Mouse (Mus musculus) adrenal gland, adult 18-20 months (tissue): ENCODE data around the gene Fntb. TPM values are rescaled to one million over a fixed set of nuclear protein-coding genes. Genes with fewer than 3 reads are reported as not detected.

ENCODE experiments used
- DNase-seq, 2 experiments: peaks; one replicate each; pipeline ENCODE4 v3.0.0; 2021 to 2022; ENCODE audit warnings: low spot score in 2 of 2
- total RNA-seq, 2 experiments: library from RNA; stranded (reverse); gene quantifications; 1 replicate in 1 of 2; 2 replicates in 1 of 2; pipeline ENCODE4 v1.2.3; 2021

The Fntb gene
- total RNA-seq, 2 experiments from 2014 or later: 12.8 to 14.9 TPM

GRCm38 (mm10) chr12:76950330-76950729 is 184.9 kb downstream of the Fntb start:
- no peak for DNase-seq

- DNase-seq: no peak
Measured at GRCm38 (mm10) chr12:76953750-76954363, 188.5 kb downstream of the Fntb start.

DNA sequence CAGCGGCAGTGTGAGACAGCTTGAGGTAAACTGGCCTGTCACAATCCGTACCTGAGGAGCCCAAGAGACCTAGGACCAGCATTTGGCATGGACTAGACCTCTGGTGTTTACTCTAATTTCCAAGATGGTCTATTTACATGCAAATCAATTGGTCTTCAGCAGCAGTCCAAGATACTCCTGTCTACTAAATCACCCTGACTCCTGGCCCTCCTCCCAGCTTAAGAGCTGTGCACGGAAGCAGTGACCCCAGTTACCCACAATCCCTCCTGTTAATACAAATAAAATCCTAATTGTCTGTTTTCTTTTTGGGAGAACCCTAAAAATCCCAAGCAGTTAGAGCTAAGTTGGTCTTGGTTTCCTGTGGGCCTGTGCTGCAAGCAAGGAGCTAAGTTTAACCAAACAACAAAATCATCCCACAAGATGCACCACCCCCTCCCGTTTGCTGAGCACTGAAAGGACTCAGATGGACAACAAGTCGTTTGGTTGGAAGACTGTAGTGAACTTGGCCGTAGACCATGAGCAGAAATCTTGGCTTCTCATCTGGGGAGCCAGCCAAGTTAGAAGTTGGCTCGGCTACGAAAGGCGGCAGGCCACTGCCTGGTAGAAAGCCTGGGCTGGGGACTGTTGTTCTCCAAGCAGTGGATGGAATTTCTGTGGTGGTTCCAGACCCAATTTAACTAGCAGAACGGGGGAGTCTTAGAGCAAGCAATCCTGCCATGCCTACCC is 189.5 kb downstream of the Fntb start:
- DNase-seq: peak; percentile 24 to 43

GRCm38 (mm10) chr12:76957688-76958087 is 192.3 kb downstream of the Fntb start:
- no peak for DNase-seq

- DNase-seq: peak; percentile 53 to 58
Measured at GRCm38 (mm10) chr12:76961052-76961931, 195.9 kb downstream of the Fntb start.

- peak; percentile 92 to 94 for DNase-seq
Measured at GRCm38 (mm10) chr12:76961932-76962891, 196.8 kb downstream of the Fntb start, which contains the start of gene Max. TSS of gene Max (minus strand) at chr12:76962201.

GRCm38 (mm10) chr12:76965089-76965488 is 199.7 kb downstream of the Fntb start:
- no peak for DNase-seq

DNA sequence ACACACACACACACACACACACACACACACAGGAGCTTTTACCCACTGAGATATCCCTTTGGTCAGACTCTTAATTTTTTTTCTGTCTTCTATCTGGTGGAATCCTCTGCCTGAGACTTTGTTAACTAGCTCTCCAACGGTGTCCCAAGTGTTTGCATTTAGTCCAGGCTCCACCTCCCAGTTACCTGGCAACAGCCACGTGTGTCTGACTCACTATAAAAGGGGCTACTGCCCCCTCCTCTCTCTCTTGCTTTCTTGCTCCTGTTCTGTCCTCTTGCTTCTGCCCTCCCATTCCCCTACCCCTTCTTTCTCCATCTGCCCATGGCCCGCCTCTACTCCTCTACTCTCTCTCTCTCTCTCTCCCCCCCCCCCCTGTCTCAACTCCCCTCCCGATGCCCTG is 200.5 kb downstream of the Fntb start:
- no peak for DNase-seq

Other genes starting within 250 kb of the Fntb start
- 10 to 100 TPM in 1 of 2 experiments, 1 to 10 TPM in 1; 8.6 to 11.9 TPM for gene Plekhg3, start 234.7 kb upstream of the Fntb start, total RNA-seq
- gene Sptb, start 55.0 kb upstream of the Fntb start, total RNA-seq: 10 to 100 TPM in 1 of 2 experiments, 1 to 10 TPM in 1; 9.8 to 51.4 TPM
- gene Churc1, start 51 bp upstream of the Fntb start, total RNA-seq: 10 to 100 TPM; 74.5 to 78.6 TPM
- not detected for gene Gpx2, start 30.0 kb downstream of the Fntb start, total RNA-seq
- 1 to 10 TPM; 2.3 to 2.5 TPM for gene Rab15, start 57.3 kb downstream of the Fntb start, total RNA-seq
- gene Max, start 196.6 kb downstream of the Fntb start, total RNA-seq: 10 to 100 TPM; 70.1 to 70.8 TPM